In genomic region chr11:21571700-21572381, GRCm38 (mm10) we compare ENCODE assay signal across 8 mouse cellular contexts. TPM values are rescaled to one million over a fixed set of nuclear protein-coding genes. Genes with fewer than 3 reads are reported as not detected.
DNase-seq lines count a peak whose midpoint lies in the region; ATAC-seq lines count a peak whose summit lies in the region.

TSS of gene Wdpcp (plus strand) at chr11:21572235.
TSS of gene Mdh1 (minus strand) at chr11:21572367.

- ATAC-seq in heart, embryonic 13.5 days (ENCODE audit: extremely low read depth, insufficient number of reproducible peaks, low FRiP score, low TSS enrichment) = peak; percentile 94
- peak; percentile 95 for ATAC-seq in liver, embryonic 12.5 days
- peak; percentile 99 for ATAC-seq in stomach, embryonic 15.5 days (ENCODE audit: insufficient read depth, low FRiP score, low read depth)

- H3K4me2 ChIP-seq in heart, embryonic 13.5 days = peak within 1 kb of the TSS; percentile 76
- peak within 1 kb of the TSS; percentile 86 for H3K4me2 ChIP-seq in liver, embryonic 12.5 days
- peak within 1 kb of the TSS; percentile 66 for H3K4me2 ChIP-seq in stomach, embryonic 15.5 days

- peak within 1 kb of the TSS; percentile 59 for H3K27ac ChIP-seq in brown adipose tissue, adult 24 weeks (replicated peaks; ENCODE audit: low read depth, low read length)
- peak within 1 kb of the TSS; percentile 94 for H3K27ac ChIP-seq in heart, embryonic 13.5 days (replicated peaks)
- peak within 1 kb of the TSS; percentile 74 for H3K27ac ChIP-seq in liver, embryonic 12.5 days
- peak within 1 kb of the TSS; percentile 51 for H3K27ac ChIP-seq in stomach, embryonic 15.5 days

- H3K27me3 ChIP-seq in heart, embryonic 13.5 days (replicated peaks) = no peaks in the 10 kb centered on the region
- H3K27me3 ChIP-seq in liver, embryonic 12.5 days (replicated peaks) = no peaks in the 10 kb centered on the region
- H3K27me3 ChIP-seq in stomach, embryonic 15.5 days (replicated peaks) = no peaks in the 10 kb centered on the region

- WGBS in heart, embryonic 13.5 days = under 1% methylated on average over 42 of the region's 42 CpGs
- WGBS in liver, embryonic 12.5 days (ENCODE audit: insufficient replicate concordance) = under 1% methylated on average over 42 of the region's 42 CpGs
- under 1% methylated on average over 42 of the region's 42 CpGs for WGBS in stomach, embryonic 15.5 days

- H3K9me3 ChIP-seq in heart, embryonic 13.5 days = no peaks in the 10 kb centered on the region
- no peaks in the 10 kb centered on the region for H3K9me3 ChIP-seq in liver, embryonic 12.5 days (replicated peaks)
- H3K9me3 ChIP-seq in stomach, embryonic 15.5 days = no peaks in the 10 kb centered on the region

- peaks cover 7% of the 10 kb centered on the region; the same call in 1 of the 2 replicates for H3K4me1 ChIP-seq in brown adipose tissue, adult 24 weeks (ENCODE audit: control insufficient read depth, insufficient read depth, insufficient read length, low read length)
- peaks cover 37% of the 10 kb centered on the region for H3K4me1 ChIP-seq in heart, embryonic 13.5 days
- H3K4me1 ChIP-seq in liver, embryonic 12.5 days = peaks cover 29% of the 10 kb centered on the region
- peaks cover 12% of the 10 kb centered on the region; the same call in 1 of the 2 replicates for H3K4me1 ChIP-seq in stomach, embryonic 15.5 days

- H3K4me3 ChIP-seq in brown adipose tissue, adult 24 weeks (ENCODE audit: insufficient read depth, low read depth, low read length) = peak within 1 kb of the TSS; percentile 78
- H3K4me3 ChIP-seq in heart, embryonic 13.5 days = peak within 1 kb of the TSS; percentile 81
- H3K4me3 ChIP-seq in liver, embryonic 12.5 days = peak within 1 kb of the TSS; percentile 75
- peak within 1 kb of the TSS; percentile 65 for H3K4me3 ChIP-seq in stomach, embryonic 15.5 days (replicated peaks)

- H3K9ac ChIP-seq in heart, embryonic 13.5 days = peak within 1 kb of the TSS; percentile 93
- H3K9ac ChIP-seq in liver, embryonic 12.5 days = peak within 1 kb of the TSS; percentile 70
- H3K9ac ChIP-seq in stomach, embryonic 15.5 days = peak within 1 kb of the TSS; percentile 42

- peak; percentile 98 for DNase-seq in CD4-positive, CD25-positive, alpha-beta regulatory T cell, adult 2 months (ENCODE audit: low read depth, low spot score)
- DNase-seq in fat pad, adult 2 months (ENCODE audit: extremely low read depth, low read depth, low spot score) = peak; percentile 90
- peak; percentile 96 for DNase-seq in kidney, postnatal 10 days
- DNase-seq in natural killer cell, adult 2 months (ENCODE audit: low spot score in 2 of 2) = peak; percentile 95 to 96

- peaks cover 7% of the 10 kb centered on the region for H3K36me3 ChIP-seq in heart, embryonic 13.5 days
- peaks cover 2% of the 10 kb centered on the region; the same call in 1 of the 2 replicates for H3K36me3 ChIP-seq in liver, embryonic 12.5 days
- no peaks in the 10 kb centered on the region for H3K36me3 ChIP-seq in stomach, embryonic 15.5 days

RNA-seq across cellular contexts. Expression of gene Wdpcp, which starts in this region (rescaled TPM):
- polyA plus RNA-seq in brown adipose tissue, adult 24 weeks (2012; ENCODE audit: insufficient read depth, insufficient read length, missing spikeins) = 2.7 and 3.8 TPM in 2 replicates
- 6.6 and 7.2 TPM in 2 replicates for polyA plus RNA-seq in heart, embryonic 13.5 days (2015; fragmentation: Nextera tagmentation; extraction: Ambion mirVana)
- polyA plus RNA-seq in liver, embryonic 12.5 days (2016; fragmentation: Nextera tagmentation; extraction: Ambion mirVana) = 2.4 and 2.8 TPM in 2 replicates
- polyA plus RNA-seq in stomach, embryonic 15.5 days (2015; fragmentation: Nextera tagmentation; extraction: Ambion mirVana) = 8.9 and 9.0 TPM in 2 replicates

RNA-seq across cellular contexts. Expression of gene Mdh1, which starts in this region (rescaled TPM):
- polyA plus RNA-seq in brown adipose tissue, adult 24 weeks (2012; ENCODE audit: insufficient read depth, insufficient read length, missing spikeins) = 883 and 1,269 TPM in 2 replicates
- 1,373 and 1,545 TPM in 2 replicates for polyA plus RNA-seq in heart, embryonic 13.5 days (2015; fragmentation: Nextera tagmentation; extraction: Ambion mirVana)
- 164 and 170 TPM in 2 replicates for polyA plus RNA-seq in liver, embryonic 12.5 days (2016; fragmentation: Nextera tagmentation; extraction: Ambion mirVana)
- polyA plus RNA-seq in stomach, embryonic 15.5 days (2015; fragmentation: Nextera tagmentation; extraction: Ambion mirVana) = 432 and 460 TPM in 2 replicates

Comparison
In these comparisons a context has a peak if more than half of its experiments do, and no peak if none do; other contexts are left out.
1. Peak in every context shown above with its lines: DNase-seq, ATAC-seq, H3K4me3 ChIP-seq and H3K27ac ChIP-seq.
2. H3K9ac ChIP-seq: peak in every context shown above with its lines; median percentile 93 in heart, embryonic 13.5 days; 70 in liver, embryonic 12.5 days; 42 in stomach, embryonic 15.5 days.